Mouse (Mus musculus): Measurements from ENCODE around the gene Casp9. TPM values are rescaled to one million over a fixed set of nuclear protein-coding genes. Genes with fewer than 3 reads are reported as not detected.
A peak's percentile ranks its signal among the peaks of the same experiment; 100 is the strongest.

Casp9 gene
- polyA plus RNA-seq, 1 experiment, result 27.8 TPM

- peak; percentile 72; the same call in 1 of the 2 replicates for TF ChIP-seq CTCF (IDR thresholded peaks at IDR 0.05; ENCODE audit: borderline replicate concordance, extremely low read depth, insufficient read depth, insufficient read length)
- no peak for TF ChIP-seq POLR2A (IDR thresholded peaks at IDR 0.05; ENCODE audit: borderline replicate concordance, extremely low read depth, insufficient read depth, insufficient read length, poor library complexity, severe bottlenecking)
- peak; percentile 77 for DNase-seq (ENCODE audit: low read depth)
Observed at GRCm38 (mm10) chr4:141853437-141853836, 60.0 kb downstream of the Casp9 start.

GRCm38 (mm10) chr4:141857422-141857930 lies 64.1 kb downstream of the Casp9 start:
- TF ChIP-seq CTCF (IDR thresholded peaks at IDR 0.05; ENCODE audit: borderline replicate concordance, extremely low read depth, insufficient read depth, insufficient read length), result peak; percentile 100
- TF ChIP-seq POLR2A (IDR thresholded peaks at IDR 0.05; ENCODE audit: borderline replicate concordance, extremely low read depth, insufficient read depth, insufficient read length, poor library complexity, severe bottlenecking), result no peak

GRCm38 (mm10) chr4:141858501-141858900 lies 65.1 kb downstream of the Casp9 start:
- DNase-seq (ENCODE audit: low read depth), result no peak
- TF ChIP-seq CTCF (IDR thresholded peaks at IDR 0.05; ENCODE audit: borderline replicate concordance, extremely low read depth, insufficient read depth, insufficient read length) (no peak), POLR2A (IDR thresholded peaks at IDR 0.05; ENCODE audit: borderline replicate concordance, extremely low read depth, insufficient read depth, insufficient read length, poor library complexity, severe bottlenecking) (no peak)

More at GRCm38 (mm10) chr4:141857422-141857930, 64.1 kb downstream of the Casp9 start:
- peak; percentile 89 for DNase-seq (ENCODE audit: low read depth)

GRCm38 (mm10) chr4:141859351-141859750 lies 65.9 kb downstream of the Casp9 start:
- no peak for DNase-seq (ENCODE audit: low read depth)
- no peak for TF ChIP-seq CTCF (IDR thresholded peaks at IDR 0.05; ENCODE audit: borderline replicate concordance, extremely low read depth, insufficient read depth, insufficient read length)
- TF ChIP-seq POLR2A (IDR thresholded peaks at IDR 0.05; ENCODE audit: borderline replicate concordance, extremely low read depth, insufficient read depth, insufficient read length, poor library complexity, severe bottlenecking), result no peak

- no peak for DNase-seq (ENCODE audit: low read depth)
- no peak for TF ChIP-seq POLR2A (IDR thresholded peaks at IDR 0.05; ENCODE audit: borderline replicate concordance, extremely low read depth, insufficient read depth, insufficient read length, poor library complexity, severe bottlenecking)
- TF ChIP-seq CTCF (IDR thresholded peaks at IDR 0.05; ENCODE audit: borderline replicate concordance, extremely low read depth, insufficient read depth, insufficient read length), result no peak
Observed at GRCm38 (mm10) chr4:141860246-141860841, 66.9 kb downstream of the Casp9 start.

- no peak for DNase-seq (ENCODE audit: low read depth)
- TF ChIP-seq POLR2A (IDR thresholded peaks at IDR 0.05; ENCODE audit: borderline replicate concordance, extremely low read depth, insufficient read depth, insufficient read length, poor library complexity, severe bottlenecking) (no peak), CTCF (IDR thresholded peaks at IDR 0.05; ENCODE audit: borderline replicate concordance, extremely low read depth, insufficient read depth, insufficient read length) (no peak)
Observed at GRCm38 (mm10) chr4:141861591-141862295, 68.3 kb downstream of the Casp9 start.

- TF ChIP-seq CTCF (IDR thresholded peaks at IDR 0.05; ENCODE audit: borderline replicate concordance, extremely low read depth, insufficient read depth, insufficient read length) (no peak), POLR2A (IDR thresholded peaks at IDR 0.05; ENCODE audit: borderline replicate concordance, extremely low read depth, insufficient read depth, insufficient read length, poor library complexity, severe bottlenecking) (no peak)
- DNase-seq (ENCODE audit: low read depth), result no peak
Observed at GRCm38 (mm10) chr4:141862867-141863266, 69.5 kb downstream of the Casp9 start.

GRCm38 (mm10) chr4:141863726-141864280 lies 70.4 kb downstream of the Casp9 start:
- no peak for DNase-seq (ENCODE audit: low read depth)
- TF ChIP-seq CTCF (IDR thresholded peaks at IDR 0.05; ENCODE audit: borderline replicate concordance, extremely low read depth, insufficient read depth, insufficient read length), result no peak
- TF ChIP-seq POLR2A (IDR thresholded peaks at IDR 0.05; ENCODE audit: borderline replicate concordance, extremely low read depth, insufficient read depth, insufficient read length, poor library complexity, severe bottlenecking), result no peak

GRCm38 (mm10) chr4:141864506-141864905 lies 71.1 kb downstream of the Casp9 start:
- no peak for DNase-seq (ENCODE audit: low read depth)
- TF ChIP-seq CTCF (IDR thresholded peaks at IDR 0.05; ENCODE audit: borderline replicate concordance, extremely low read depth, insufficient read depth, insufficient read length) (no peak), POLR2A (IDR thresholded peaks at IDR 0.05; ENCODE audit: borderline replicate concordance, extremely low read depth, insufficient read depth, insufficient read length, poor library complexity, severe bottlenecking) (no peak)

- no peak for DNase-seq (ENCODE audit: low read depth)
- no peak for TF ChIP-seq POLR2A (IDR thresholded peaks at IDR 0.05; ENCODE audit: borderline replicate concordance, extremely low read depth, insufficient read depth, insufficient read length, poor library complexity, severe bottlenecking)
- no peak for TF ChIP-seq CTCF (IDR thresholded peaks at IDR 0.05; ENCODE audit: borderline replicate concordance, extremely low read depth, insufficient read depth, insufficient read length)
Observed at GRCm38 (mm10) chr4:141865006-141865405, 71.6 kb downstream of the Casp9 start.

Other genes starting within 250 kb of the Casp9 start
- 34.7 and 50.7 TPM in 2 replicates for gene Fblim1, start 187.5 kb upstream of the Casp9 start, polyA plus RNA-seq (2012; rRNA removed)
- 0.14 and 0.44 TPM in 2 replicates for gene Tmem82, start 175.0 kb upstream of the Casp9 start, polyA plus RNA-seq (2012; rRNA removed)
- gene Slc25a34, start 169.8 kb upstream of the Casp9 start, polyA plus RNA-seq (2012; rRNA removed), result 0.40 and 0.42 TPM in 2 replicates
- gene Plekhm2, start 128.7 kb upstream of the Casp9 start, polyA plus RNA-seq (2012; rRNA removed), result 55.0 and 56.0 TPM in 2 replicates
- 6.7 and 7.2 TPM in 2 replicates for gene Rsc1a1, start 108.0 kb upstream of the Casp9 start, polyA plus RNA-seq (2012; rRNA removed)
- gene Ddi2, start 70.2 kb upstream of the Casp9 start, polyA plus RNA-seq (2012; rRNA removed), result 14.2 and 19.5 TPM in 2 replicates
- 0.05 TPM in 2 replicates for gene Agmat, start 46.9 kb upstream of the Casp9 start, polyA plus RNA-seq (2012; rRNA removed)
- gene Dnajc16, start 2.7 kb upstream of the Casp9 start, polyA plus RNA-seq (2012; rRNA removed), result 17.7 and 19.9 TPM in 2 replicates
- gene Cela2a, start 32.5 kb downstream of the Casp9 start, polyA plus RNA-seq (2012; rRNA removed), result 0.19 and 0.21 TPM in 2 replicates
- not detected in 2 replicates for gene Ctrc, start 52.7 kb downstream of the Casp9 start, polyA plus RNA-seq (2012; rRNA removed)
- 72.6 and 78.7 TPM in 2 replicates for gene Efhd2, start 81.3 kb downstream of the Casp9 start, polyA plus RNA-seq (2012; rRNA removed)
- gene Fhad1, start 221.5 kb downstream of the Casp9 start, polyA plus RNA-seq (2012; rRNA removed), result 1.3 and 3.1 TPM in 2 replicates

Measured in brain, embryonic 14.5 days (tissue).